Mouse (Mus musculus) hindbrain, embryonic 12.5 days (tissue): ENCODE results near the gene Aspscr1. TPM values are rescaled to one million over a fixed set of nuclear protein-coding genes. Genes with fewer than 3 reads are reported as not detected.

Experiments
- ATAC-seq: fragments of 200-750 bp; cut with Nextera tagmentation; 2 replicates; pipeline ENCODE4 v1.8.0; 2017; ENCODE audit warnings: moderate TSS enrichment; ENCODE audit not compliant: low FRiP score
- H3K27ac ChIP-seq: fragments of 300-500 bp; sonication (generic); 2 replicates; pipeline ENCODE4 v1.5.1; 2016; ENCODE audit warnings: mild to moderate bottlenecking
- H3K27me3 ChIP-seq: fragments of 300-500 bp; sonication (generic); 2 replicates; pipeline ENCODE4 v1.6.1; 2016; ENCODE audit warnings: mild to moderate bottlenecking
- H3K36me3 ChIP-seq: fragments of 300-500 bp; sonication (generic); 2 replicates; pipeline ENCODE4 v1.6.1; 2016; ENCODE audit warnings: mild to moderate bottlenecking
- H3K4me1 ChIP-seq: fragments of 300-500 bp; sonication (generic); 2 replicates; pipeline ENCODE4 v1.6.1; 2016
- H3K4me2 ChIP-seq: fragments of 300-500 bp; sonication (generic); replicated peaks from 2 replicates; pipeline ENCODE4 v1.6.1; 2016; ENCODE audit warnings: mild to moderate bottlenecking
- H3K4me3 ChIP-seq: fragments of 300-500 bp; sonication (generic); 2 replicates; pipeline ENCODE4 v1.5.1; 2016; ENCODE audit warnings: mild to moderate bottlenecking
- H3K9ac ChIP-seq: fragments of 300-500 bp; sonication (generic); 2 replicates; pipeline ENCODE4 v1.6.1; 2016; ENCODE audit warnings: mild to moderate bottlenecking, moderate library complexity
- H3K9me3 ChIP-seq: fragments of 300-500 bp; sonication (generic); replicated peaks from 2 replicates; pipeline ENCODE4 v1.6.1; 2016; ENCODE audit warnings: mild to moderate bottlenecking
- WGBS: fragments of 180-500 bp; shearing (Covaris S2); methylation state at CpG from one replicate; pipeline ENCODE4 v1.1.7; 2016; 5-methylcytosine and 5-hydroxymethylcytosine counted together
- polyA plus RNA-seq: library from polyadenylated mRNA; unstranded; fragments of >200 nt; fragmentation: Nextera tagmentation; extraction: Ambion mirVana; gene quantifications from 2 replicates; pipeline ENCODE4 v1.2.1, GENCODE M21; 2016

The Aspscr1 gene
- polyA plus RNA-seq, 1 experiment from 2014 or later, result 151 TPM

DNA sequence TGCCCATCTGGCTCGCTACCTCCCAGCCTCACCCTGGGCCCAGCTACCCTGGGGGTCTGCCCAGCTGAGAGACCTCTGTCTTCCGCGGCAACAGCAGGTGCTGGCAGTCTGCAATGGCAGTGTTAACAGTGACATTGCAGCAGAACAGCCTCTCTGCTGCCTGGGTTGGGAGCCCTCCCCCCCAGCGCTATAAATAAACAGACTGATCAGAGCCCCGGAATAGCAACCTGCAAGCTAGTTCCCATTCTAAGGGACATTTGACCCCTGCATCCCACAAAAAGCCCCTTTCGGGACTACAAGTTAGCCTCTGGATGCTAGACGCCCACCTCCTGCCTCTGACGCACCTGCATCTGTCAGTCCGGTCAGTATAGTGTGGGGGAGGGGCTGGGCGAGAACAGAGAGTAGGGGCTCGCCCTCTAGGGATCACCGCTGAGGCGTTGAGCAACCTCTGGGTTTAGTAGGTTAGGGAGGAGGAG, 24.7 kb upstream of the Aspscr1 start, which contains the start of gene Myadml2:
Myadml2 (minus strand) TSS at position 158 of the 476 bp plus-strand sequence.
- WGBS, result 7% methylated on average over 13 of the region's 13 CpGs
- Histone ChIP-seq H3K9me3 (no peaks in the 10 kb centered on the region), H3K4me3 (peak within 1 kb of the TSS; percentile 17), H3K4me2 (peak within 1 kb of the TSS; percentile 48), H3K27me3 (peaks cover 14% of the 10 kb centered on the region), H3K4me1 (peaks cover 15% of the 10 kb centered on the region), H3K9ac (peak within 1 kb of the TSS; percentile 50; the same call in 1 of the 2 replicates), H3K36me3 (no peaks in the 10 kb centered on the region), H3K27ac (no peak within 1 kb of the TSS)
- no peak for ATAC-seq

DNA sequence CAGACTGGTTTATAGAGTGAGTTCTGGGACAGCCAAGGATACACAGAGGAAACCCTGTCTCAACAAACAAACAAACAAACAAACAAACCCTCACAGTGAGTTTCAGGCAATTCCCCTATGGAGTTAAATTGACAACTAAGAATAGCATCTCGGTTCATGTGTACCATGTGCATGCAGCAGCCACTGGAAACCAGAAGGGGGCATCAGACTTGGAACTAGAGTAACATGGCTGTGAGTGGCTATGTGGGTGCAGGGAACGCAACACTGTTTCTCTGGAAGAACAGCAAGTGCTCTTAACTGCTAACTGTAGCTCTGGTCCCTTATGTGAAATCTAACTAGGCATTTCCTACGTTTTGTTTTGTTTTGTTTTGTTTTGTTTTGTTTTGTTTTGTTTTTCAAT, 20.9 kb upstream of the Aspscr1 start:
- WGBS, result 77% methylated on average over 3 of the region's 3 CpGs
- no peak for ATAC-seq
- H3K27me3 ChIP-seq, result peaks cover 39% of the 10 kb centered on the region

GRCm38 (mm10) chr11:120654741-120655140, 18.0 kb upstream of the Aspscr1 start:
- H3K27ac ChIP-seq, result no peak overlapping the region
- H3K9me3 ChIP-seq, result no peaks in the 10 kb centered on the region
- H3K4me2 ChIP-seq, result no peak overlapping the region
- no peak for ATAC-seq
- H3K4me1 ChIP-seq, result peaks cover 8% of the 10 kb centered on the region
- peaks cover 54% of the 10 kb centered on the region for H3K27me3 ChIP-seq
- WGBS, result 84% methylated on average over 3 of the region's 3 CpGs
- no peak overlapping the region for H3K4me3 ChIP-seq
- no peak overlapping the region for H3K9ac ChIP-seq
- no peaks in the 10 kb centered on the region for H3K36me3 ChIP-seq

More for the DNA sequence above, 20.9 kb upstream of the Aspscr1 start:
- no peaks in the 10 kb centered on the region for H3K36me3 ChIP-seq
- no peak overlapping the region for H3K27ac ChIP-seq
- no peak overlapping the region for H3K4me3 ChIP-seq
- no peaks in the 10 kb centered on the region for H3K9me3 ChIP-seq
- no peak overlapping the region for H3K9ac ChIP-seq
- no peak overlapping the region for H3K4me2 ChIP-seq
- peaks cover 8% of the 10 kb centered on the region for H3K4me1 ChIP-seq

DNA sequence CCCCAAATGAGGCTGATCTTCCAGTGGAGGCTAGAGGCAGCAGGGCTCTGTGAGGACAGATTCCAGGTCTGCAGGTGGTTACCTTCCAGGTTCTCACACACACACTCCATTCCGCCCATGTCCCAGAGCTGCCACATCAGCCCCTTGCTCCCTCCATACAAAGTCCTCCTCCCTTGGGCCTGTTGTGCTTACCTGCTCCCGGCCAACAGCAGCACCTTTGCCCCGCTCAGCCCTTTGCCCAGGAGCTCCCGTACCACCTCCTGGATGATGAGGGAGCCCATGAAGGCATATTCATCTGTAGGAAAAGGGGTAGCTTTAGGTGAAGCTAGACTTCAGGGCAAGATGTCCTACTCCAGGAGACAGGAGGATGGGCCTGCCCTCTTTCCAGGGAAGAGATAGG, 15.5 kb upstream of the Aspscr1 start:
- H3K4me2 ChIP-seq, result no peak overlapping the region
- H3K27ac ChIP-seq, result no peak overlapping the region
- H3K9me3 ChIP-seq, result no peaks in the 10 kb centered on the region
- ATAC-seq, result no peak
- 93% methylated on average over 4 of the region's 4 CpGs for WGBS
- H3K9ac ChIP-seq, result no peak overlapping the region
- H3K36me3 ChIP-seq, result no peaks in the 10 kb centered on the region
- peaks cover 80% of the 10 kb centered on the region for H3K27me3 ChIP-seq
- H3K4me1 ChIP-seq, result peaks cover 23% of the 10 kb centered on the region
- no peak overlapping the region for H3K4me3 ChIP-seq

DNA sequence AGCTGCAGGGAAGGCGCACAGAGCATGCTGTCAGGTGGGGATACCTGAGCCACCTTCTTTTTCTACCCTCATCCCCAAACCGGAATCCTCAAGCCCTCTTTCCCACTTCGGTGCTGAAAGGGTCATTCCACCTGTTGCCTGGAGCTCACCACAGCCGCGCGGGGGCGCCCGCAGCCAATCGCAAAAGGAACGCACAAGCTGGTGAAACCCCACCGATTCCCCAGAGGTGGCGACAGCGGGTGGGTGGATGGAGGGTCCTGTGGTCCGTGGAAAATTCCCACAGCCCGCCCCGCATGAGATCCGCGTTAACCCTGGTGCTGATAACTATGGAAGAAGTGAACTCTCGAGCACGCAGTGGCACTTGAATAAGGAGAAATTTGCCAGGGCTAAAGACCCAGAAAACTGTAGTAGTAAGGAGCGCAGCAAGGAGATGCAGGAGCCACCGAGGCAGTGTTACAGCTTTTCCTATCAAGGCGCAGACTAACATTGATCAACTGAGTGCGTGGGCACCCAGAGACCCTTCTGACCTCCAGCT, 13.8 kb upstream of the Aspscr1 start:
- Histone ChIP-seq H3K4me2 (0 out of 2 replicates have a peak overlapping the region, but pooled peaks have one; percentile 8), H3K4me1 (peaks cover 23% of the 10 kb centered on the region), H3K4me3 (peak overlapping the region; percentile 4; the same call in 1 of the 2 replicates), H3K27me3 (peaks cover 94% of the 10 kb centered on the region), H3K27ac (no peak overlapping the region), H3K9me3 (no peaks in the 10 kb centered on the region), H3K9ac (no peak overlapping the region), H3K36me3 (no peaks in the 10 kb centered on the region)
- WGBS, result 4% methylated on average over 24 of the region's 24 CpGs
- ATAC-seq, result no peak

GRCm38 (mm10) chr11:120659509-120660300, 13.1 kb upstream of the Aspscr1 start:
- no peak overlapping the region for H3K27ac ChIP-seq

DNA sequence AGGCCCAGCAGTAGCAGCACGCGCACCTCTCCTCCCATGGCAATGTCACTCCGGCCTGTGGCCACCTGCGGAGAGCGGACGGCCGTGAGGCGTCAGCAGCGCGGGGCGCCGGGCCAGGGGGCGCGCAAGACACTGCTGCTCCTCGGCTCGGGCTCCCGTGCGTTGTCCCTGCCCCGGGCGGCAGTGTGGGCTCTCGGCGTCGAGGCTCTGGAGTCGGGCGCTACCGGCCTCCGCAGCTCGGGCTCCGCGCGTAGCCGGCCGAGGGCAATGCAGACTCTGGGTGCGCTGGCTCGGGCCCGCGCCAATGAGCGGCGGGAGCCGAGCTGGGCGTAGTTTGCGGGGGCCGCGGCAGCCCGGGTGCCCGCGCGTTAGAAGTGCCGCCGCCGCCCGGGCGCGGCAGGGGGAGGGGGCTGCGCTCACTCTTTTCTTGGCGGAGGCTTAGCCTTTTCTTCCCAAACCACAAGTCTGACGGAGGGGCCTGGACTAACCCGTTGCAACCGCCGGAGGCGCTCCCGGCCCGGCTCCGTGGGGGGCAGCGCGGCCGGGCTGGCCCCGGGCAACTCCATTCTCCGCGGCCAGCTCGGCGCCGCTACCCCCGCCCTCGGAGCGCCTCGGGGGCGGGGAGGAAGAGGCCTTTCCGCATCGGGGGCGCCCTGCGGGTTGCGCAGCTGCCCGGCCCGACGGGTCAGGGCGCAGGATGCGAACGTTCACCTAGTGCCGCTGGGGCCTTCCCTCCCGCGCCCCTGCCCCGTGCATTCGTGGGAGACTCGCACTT, 12.3 kb upstream of the Aspscr1 start:
- Histone ChIP-seq H3K4me1 (peaks cover 23% of the 10 kb centered on the region), H3K4me2 (peak overlapping the region; percentile 59), H3K27me3 (peaks cover 91% of the 10 kb centered on the region), H3K4me3 (peak overlapping the region; percentile 39), H3K27ac (no peak overlapping the region), H3K36me3 (no peaks in the 10 kb centered on the region), H3K9ac (peak overlapping the region; percentile 58), H3K9me3 (no peaks in the 10 kb centered on the region)
- WGBS, result under 1% methylated on average over 76 of the region's 95 CpGs
- peak; percentile 52; the same call in 1 of the 2 replicates for ATAC-seq

More at GRCm38 (mm10) chr11:120659509-120660300, 13.1 kb upstream of the Aspscr1 start:
- ATAC-seq, result no peak
- Histone ChIP-seq H3K36me3 (no peaks in the 10 kb centered on the region), H3K4me1 (peaks cover 23% of the 10 kb centered on the region), H3K27me3 (peaks cover 89% of the 10 kb centered on the region), H3K9me3 (no peaks in the 10 kb centered on the region), H3K4me2 (peak overlapping the region; percentile 59), H3K9ac (peak overlapping the region; percentile 58; the same call in 1 of the 2 replicates), H3K4me3 (peak overlapping the region; percentile 39)
- 2% methylated on average over 50 of the region's 50 CpGs for WGBS

DNA sequence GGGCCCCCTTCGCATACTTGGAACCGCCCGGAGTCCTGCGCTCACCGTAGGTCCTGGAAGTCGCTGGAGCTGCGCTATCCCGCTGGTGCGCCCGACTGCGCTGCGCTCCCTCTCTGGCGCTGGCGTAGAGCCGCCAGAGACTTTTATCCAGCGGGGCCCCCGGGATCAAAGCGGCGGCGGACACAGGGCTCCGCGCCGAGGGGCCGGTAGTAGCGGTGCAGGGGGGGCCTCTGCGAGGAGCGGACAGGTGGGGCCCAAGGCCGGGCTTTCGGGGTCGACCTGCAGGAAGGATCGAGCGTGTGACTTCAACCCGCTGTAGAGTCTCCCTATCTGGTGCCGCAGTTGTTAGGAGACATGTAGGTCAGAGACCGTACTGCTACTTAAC, 11.7 kb upstream of the Aspscr1 start, which contains the start of gene Notum:
Notum (minus strand) TSS at position 100 of the 385 bp plus-strand sequence.
- Histone ChIP-seq H3K9ac (peak within 1 kb of the TSS; percentile 58), H3K9me3 (no peaks in the 10 kb centered on the region), H3K4me1 (peaks cover 23% of the 10 kb centered on the region), H3K4me2 (peak within 1 kb of the TSS; percentile 59), H3K4me3 (peak within 1 kb of the TSS; percentile 39), H3K36me3 (no peaks in the 10 kb centered on the region), H3K27me3 (peaks cover 88% of the 10 kb centered on the region), H3K27ac (no peak within 1 kb of the TSS)
- 2% methylated on average over 35 of the region's 35 CpGs for WGBS
- ATAC-seq, result no peak

DNA sequence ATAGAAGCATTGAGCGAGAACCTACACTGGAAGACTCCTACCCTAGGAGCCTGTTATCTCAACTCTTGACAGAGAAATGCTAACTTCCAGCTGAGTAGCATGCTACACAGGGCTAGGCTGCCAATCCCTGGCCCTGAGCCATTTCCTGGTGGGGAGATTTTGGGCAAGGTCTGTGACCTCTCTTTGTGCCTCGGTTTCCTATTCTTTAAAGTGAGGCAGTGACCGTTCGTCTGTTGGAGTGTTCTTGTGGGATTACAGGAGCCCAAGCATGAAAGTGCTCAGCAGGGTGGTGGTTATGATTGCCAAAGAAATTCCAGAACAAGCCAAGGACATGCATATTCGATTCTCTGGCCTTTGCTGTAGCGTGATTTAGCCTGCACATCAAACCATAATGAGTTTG, 10.0 kb upstream of the Aspscr1 start:
- H3K27me3 ChIP-seq, result peaks cover 71% of the 10 kb centered on the region
- no peaks in the 10 kb centered on the region for H3K36me3 ChIP-seq
- WGBS, result 62% methylated on average over 6 of the region's 6 CpGs
- H3K27ac ChIP-seq, result no peak overlapping the region
- no peak overlapping the region for H3K4me2 ChIP-seq
- no peak overlapping the region for H3K4me3 ChIP-seq
- no peak overlapping the region for H3K9ac ChIP-seq
- peaks cover 28% of the 10 kb centered on the region for H3K4me1 ChIP-seq
- ATAC-seq, result no peak
- no peaks in the 10 kb centered on the region for H3K9me3 ChIP-seq

DNA sequence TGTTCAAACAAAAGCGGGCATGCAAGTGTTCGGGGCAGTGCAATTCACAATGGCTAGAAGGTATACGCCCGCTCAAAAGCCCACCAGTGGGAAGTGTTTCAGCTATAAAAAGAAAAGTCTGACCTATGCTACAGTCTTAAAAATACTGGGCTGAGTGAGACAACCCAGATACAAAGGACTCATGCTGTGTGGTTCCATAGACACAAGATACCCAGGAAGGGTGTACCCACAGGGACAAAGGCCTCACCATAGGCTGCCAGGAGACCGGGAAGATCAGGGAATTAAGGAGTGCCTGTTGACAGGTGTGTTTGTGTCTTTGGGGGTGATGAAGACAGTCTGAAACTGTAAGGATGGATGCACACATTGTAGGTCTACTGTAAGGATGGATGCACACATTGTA, 9.1 kb upstream of the Aspscr1 start:
- Histone ChIP-seq H3K36me3 (no peaks in the 10 kb centered on the region), H3K27me3 (peaks cover 62% of the 10 kb centered on the region), H3K4me3 (no peak overlapping the region), H3K4me2 (no peak overlapping the region), H3K9ac (no peak overlapping the region), H3K9me3 (no peaks in the 10 kb centered on the region), H3K4me1 (peaks cover 28% of the 10 kb centered on the region), H3K27ac (no peak overlapping the region)
- no peak for ATAC-seq
- WGBS, result 74% methylated on average over 5 of the region's 5 CpGs

DNA sequence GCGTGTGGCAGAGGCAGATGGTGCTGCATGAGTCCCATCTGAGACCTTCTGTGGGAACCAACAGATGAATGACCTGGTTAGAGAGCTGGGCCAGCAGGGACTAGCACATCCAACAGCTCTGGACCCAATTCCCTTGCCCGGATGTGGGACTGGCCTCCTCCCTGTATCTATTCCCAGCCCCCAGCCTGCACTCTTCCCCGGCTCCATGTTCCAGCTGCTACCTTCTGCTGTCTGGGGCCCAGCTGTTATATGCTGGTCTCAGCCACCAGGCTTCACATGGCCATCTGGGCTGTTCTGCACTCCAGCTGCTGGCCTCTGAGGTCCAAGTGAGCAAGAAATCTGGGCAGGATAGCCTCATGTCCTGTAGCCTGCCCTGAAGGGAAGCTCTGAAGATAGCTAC, 7.4 kb upstream of the Aspscr1 start:
- peaks cover 14% of the 10 kb centered on the region for H3K4me1 ChIP-seq
- no peaks in the 10 kb centered on the region for H3K9me3 ChIP-seq
- H3K4me2 ChIP-seq, result no peak overlapping the region
- H3K27me3 ChIP-seq, result peaks cover 45% of the 10 kb centered on the region
- whole genome bisulfite sequencing, result 62% methylated on average over 3 of the region's 3 CpGs
- no peak overlapping the region for H3K9ac ChIP-seq
- no peak overlapping the region for H3K4me3 ChIP-seq
- no peak overlapping the region for H3K27ac ChIP-seq
- no peak for ATAC-seq
- H3K36me3 ChIP-seq, result no peaks in the 10 kb centered on the region

GRCm38 (mm10) chr11:120666617-120667016, 6.2 kb upstream of the Aspscr1 start:
- peaks cover 33% of the 10 kb centered on the region for H3K27me3 ChIP-seq
- no peak overlapping the region for H3K27ac ChIP-seq
- no peak overlapping the region for H3K4me3 ChIP-seq
- H3K9ac ChIP-seq, result no peak overlapping the region
- H3K36me3 ChIP-seq, result no peaks in the 10 kb centered on the region
- peaks cover 6% of the 10 kb centered on the region; the same call in 1 of the 2 replicates for H3K4me1 ChIP-seq
- no peak overlapping the region for H3K4me2 ChIP-seq
- no peak for ATAC-seq
- no peaks in the 10 kb centered on the region for H3K9me3 ChIP-seq
- WGBS, result 11% methylated on average over 3 of the region's 3 CpGs
